Mouse (Mus musculus) thymus, postnatal 0 days (tissue): ENCODE measurements at regions not wholly inside any gene's neighbourhood (a gene's known extent, or its start where the extent isn't known, plus 50 kb on each side); places are given as distances from the start of the nearest gene placed in this dataset.

ENCODE experiments used
- DNase-seq: peaks from one replicate; pipeline ENCODE4 v3.0.0-alpha.2; 2015; ENCODE audit warnings: low spot score

DNA sequence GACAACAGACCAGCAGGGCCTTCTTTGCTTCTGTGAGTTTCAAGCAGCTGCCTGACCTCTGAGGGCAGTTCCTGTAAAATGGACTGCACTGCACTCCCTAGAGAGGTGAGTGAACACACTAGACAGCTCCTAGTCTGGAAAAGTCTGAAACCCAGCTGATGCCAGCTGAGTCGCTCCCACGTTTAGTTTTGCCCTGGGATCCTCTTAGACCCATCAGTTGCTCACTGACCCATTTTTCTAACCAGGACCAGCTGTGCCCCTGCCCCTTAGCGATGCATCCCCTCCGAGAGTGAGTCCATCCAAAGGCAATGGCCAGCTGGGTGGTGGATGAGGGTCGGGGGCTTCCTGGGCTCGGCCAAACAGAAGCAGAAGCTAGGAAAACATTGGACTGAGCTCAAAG is 62.2 kb upstream of the Top1 start:
- no peak for DNase-seq

DNA sequence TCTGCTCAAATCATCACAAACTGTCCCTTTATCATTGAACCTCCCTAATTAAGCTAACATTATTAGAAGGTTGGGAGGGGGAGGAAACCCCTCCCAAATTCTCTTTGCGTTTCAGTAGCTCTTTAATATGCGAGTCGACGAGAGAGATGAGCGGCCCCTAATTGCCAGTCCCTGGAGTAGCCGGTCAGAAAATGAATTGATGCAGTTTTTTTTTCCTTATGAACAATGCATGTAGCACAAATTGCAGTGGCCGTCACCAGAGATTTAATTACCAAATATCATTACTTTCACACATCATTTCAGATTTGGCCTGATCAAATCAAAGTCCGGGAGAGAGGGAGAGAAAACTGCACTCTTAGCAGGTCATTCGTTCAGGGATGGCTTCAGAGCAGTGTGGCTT is 61.1 kb upstream of the Top1 start:
- DNase-seq: no peak

DNA sequence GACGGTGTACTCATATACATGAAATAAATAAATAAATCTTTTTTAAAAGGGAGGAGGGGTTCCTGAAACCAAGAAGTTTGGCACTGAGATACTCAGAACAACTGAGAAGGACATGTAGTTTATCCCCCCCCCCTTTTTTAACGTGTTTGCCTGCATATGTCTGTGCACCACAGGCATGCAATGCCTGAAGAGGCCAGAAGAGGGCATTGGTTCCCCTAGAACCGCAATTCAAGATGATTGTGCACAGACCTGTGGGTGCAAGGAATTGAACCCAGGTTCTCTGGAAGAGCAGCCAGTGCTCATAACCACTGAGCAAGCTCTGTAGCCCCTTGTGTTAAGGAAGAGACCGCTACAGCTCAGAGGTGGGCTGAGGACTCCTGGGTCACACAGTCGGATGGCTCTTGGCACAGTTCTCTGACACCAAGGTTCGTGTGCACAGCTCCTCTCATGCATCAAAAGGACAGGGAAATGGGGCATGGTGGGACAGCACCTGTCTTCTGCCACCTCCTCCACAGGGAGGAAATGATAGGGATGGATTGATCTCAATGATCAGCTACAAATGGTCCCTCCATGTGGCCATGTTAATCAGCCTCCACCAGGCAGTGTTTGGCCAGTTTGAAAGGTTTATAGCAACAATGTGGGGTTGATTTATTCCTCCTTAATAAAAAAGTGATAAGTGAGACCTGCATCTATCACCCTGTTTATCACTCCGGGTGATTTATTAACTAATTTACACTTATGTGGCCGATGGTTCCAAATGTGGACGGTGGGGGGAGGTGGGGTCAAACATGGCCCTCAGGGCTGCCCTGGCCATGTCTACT is 58.5 kb upstream of the Top1 start:
- no peak for DNase-seq

DNA sequence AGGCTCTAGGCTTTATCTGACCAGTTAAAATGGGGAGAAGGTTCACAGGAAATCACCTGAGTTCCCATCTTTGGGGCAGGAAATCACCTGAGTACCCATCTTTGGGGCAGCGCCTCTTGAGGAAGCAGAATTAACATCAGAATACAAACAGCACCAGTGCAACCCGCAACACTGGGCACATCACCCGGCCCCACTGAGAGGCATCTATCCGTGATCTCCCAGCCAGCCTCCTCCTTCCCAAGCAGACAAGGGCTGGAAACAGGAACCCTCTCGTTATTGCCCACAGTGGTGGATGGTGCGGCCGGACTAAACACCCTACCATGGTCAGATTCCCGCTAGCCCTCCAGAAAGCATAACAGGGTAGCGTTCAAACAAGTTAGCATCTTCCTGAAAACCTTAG is 57.3 kb upstream of the Top1 start:
- no peak for DNase-seq

DNA sequence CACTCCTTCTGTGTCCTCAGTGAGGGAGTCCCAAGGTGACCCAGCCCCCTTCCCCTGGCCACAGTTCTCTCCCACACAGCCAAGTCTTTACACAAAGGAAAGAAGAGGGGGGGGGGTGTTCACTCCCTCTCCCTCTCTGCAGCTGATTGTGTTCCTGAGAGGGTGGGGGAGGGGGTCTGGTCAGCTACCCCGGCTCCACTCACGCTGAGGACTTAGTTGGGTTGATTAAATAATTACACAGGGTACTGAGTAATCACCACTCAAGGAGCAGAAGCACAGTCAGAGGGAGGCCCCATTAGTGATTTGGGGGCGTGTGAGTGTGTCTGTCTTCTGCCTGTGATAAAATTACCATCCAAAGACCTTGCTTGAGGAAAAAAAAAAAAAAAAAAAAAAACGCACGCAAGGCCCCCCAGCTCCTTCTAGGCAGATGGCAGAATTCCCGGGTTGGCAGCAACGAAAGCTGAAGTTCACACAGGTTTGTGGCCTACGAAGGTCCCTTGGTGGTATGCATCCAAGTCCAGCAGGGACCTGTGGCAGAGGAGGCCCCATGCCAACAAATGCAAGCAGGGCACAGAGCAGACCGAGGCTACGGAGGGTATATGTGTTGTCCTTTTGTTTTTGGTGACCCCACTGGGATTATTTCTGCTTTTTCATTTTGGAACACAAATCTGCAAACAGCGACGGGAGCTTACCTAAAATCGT is 55.3 kb upstream of the Top1 start:
- DNase-seq: no peak

DNA sequence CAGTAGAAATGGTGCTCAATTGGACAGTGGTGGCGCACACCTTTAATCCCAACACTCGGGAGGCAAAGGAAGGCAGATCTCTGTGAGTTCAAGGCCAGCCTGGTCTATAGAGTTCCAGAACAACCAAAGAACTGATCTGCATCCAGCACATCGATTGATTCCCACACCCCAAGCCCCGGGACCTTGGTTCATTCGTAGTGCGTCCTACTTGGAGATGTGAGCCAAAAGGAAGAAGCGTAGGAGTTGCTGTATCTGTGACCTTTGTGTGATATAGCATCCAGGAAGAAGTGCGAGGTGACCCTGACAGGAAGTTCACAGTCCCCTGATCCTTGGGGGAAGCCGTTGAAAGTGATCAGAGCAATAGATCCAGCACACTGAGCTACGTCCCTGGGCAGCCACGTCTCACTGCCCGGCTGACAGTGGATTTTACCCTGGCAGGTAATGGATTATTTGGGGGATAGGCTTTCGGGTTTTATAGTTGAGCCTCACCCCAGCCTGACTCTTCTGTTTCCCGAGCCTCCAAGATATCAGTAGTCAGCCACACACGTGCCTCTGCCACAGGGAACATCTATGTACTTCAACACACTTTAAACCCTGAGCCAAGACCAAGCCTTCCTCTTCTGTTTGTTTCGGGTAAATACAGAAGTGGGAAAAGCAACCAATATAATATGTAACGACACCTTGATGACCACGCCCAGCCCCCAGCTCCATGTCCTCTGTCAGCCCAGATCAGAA is 54.1 kb upstream of the Top1 start:
- DNase-seq: no peak

DNA sequence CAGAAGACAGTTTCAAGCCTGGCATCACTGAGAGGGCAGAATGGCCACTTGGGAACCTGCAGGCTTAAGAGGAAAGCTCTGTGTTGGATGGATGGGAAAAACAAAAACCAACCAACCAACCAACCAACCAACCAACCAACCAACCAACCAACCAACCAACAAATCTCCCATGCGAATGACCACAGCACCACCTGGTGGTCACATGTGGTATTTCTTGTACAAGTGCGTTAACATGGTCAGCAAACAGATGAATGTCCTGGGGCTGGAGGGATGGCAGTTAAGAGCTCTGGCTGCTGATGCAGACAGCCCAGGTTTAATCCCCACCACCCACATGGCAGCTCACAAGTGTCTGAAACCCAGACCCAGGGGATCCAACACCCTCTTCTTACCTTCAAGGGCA is 52.7 kb upstream of the Top1 start:
- peak; percentile 67 for DNase-seq
